Mouse (Mus musculus): ENCODE data around the gene Spred2.

DNA sequence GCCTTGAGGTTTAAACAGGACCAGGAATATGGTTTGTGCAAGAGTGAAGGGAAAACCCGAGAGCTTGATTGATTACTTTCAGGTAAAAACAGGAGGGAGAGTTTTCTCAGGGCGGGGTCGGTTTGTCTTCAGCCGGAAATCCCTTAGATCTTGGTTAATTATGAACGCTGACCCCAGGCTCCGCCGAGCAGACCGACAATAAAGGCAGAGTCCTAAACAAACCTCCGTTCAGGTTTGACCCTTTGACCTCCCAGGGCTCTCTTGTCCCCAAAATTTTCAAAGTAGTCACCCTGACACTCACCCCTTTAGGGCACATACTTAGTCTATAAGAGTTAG lies 63.5 kb downstream of the Spred2 start:
- TF ChIP-seq CTCF (IDR thresholded peaks at IDR 0.05; ENCODE audit: borderline replicate concordance, control insufficient read depth, extremely low read depth, insufficient read depth, low read length, poor library complexity) (no peak), POLR2A (IDR thresholded peaks at IDR 0.05; ENCODE audit: control insufficient read depth, extremely low read depth, insufficient read depth, low read length, poor library complexity) (no peak)

Data from thymus, adult 2 months (tissue).